Mouse (Mus musculus): ENCODE results near the gene Scrn3. TPM values are rescaled to one million over a fixed set of nuclear protein-coding genes. Genes with fewer than 3 reads are reported as not detected.

Gene Scrn3
- polyA plus RNA-seq, 1 experiment from 2014 or later = 7.9 TPM

DNA sequence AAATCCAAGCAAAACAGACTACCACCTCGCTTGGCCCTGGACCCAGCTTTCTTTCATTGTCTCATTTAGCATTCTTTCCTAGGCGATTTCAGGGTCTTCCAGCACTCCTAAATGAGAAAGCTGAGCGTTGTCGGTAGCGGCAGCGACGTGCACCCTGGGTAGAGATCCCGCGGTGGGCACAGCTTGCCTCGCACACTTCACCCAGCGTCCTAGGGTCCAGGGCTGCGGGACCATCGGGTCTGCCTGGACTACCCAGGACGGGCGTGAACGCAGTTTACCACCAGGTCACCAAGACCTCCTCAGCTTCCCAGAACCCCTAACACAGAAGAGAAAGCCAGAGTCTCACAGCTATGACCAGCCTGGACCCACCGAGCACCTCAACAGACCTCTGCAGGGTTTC, 33.5 kb upstream of the Scrn3 start:
- Histone ChIP-seq H3K27ac (replicated peaks; ENCODE audit: low read depth, low read length) (peak overlapping the region; percentile 73), H3K9me3 (ENCODE audit: control insufficient read depth, low read length) (no peaks in the 10 kb centered on the region), H3K9ac (replicated peaks; ENCODE audit: low read length) (no peak overlapping the region), H3K27me3 (ENCODE audit: control insufficient read depth, insufficient read depth, low read length) (peaks cover 58% of the 10 kb centered on the region), H3K4me1 (ENCODE audit: control insufficient read depth, insufficient read depth, low read length) (peaks cover 13% of the 10 kb centered on the region), H3K4me3 (replicated peaks; ENCODE audit: low read depth, low read length) (peak overlapping the region; percentile 12; the same call in 1 of the 2 replicates), H3K36me3 (ENCODE audit: control insufficient read depth, insufficient read depth, low read length) (no peaks in the 10 kb centered on the region), H3K4me2 (ENCODE audit: low read length) (peak overlapping the region; percentile 43)
- ATAC-seq (ENCODE audit: low FRiP score, low TSS enrichment) (0 out of 2 replicates have a peak, but pooled peaks have one; percentile 33), DNase-seq (no peak)
- under 1% methylated on average over 17 of the region's 17 CpGs for WGBS

DNA sequence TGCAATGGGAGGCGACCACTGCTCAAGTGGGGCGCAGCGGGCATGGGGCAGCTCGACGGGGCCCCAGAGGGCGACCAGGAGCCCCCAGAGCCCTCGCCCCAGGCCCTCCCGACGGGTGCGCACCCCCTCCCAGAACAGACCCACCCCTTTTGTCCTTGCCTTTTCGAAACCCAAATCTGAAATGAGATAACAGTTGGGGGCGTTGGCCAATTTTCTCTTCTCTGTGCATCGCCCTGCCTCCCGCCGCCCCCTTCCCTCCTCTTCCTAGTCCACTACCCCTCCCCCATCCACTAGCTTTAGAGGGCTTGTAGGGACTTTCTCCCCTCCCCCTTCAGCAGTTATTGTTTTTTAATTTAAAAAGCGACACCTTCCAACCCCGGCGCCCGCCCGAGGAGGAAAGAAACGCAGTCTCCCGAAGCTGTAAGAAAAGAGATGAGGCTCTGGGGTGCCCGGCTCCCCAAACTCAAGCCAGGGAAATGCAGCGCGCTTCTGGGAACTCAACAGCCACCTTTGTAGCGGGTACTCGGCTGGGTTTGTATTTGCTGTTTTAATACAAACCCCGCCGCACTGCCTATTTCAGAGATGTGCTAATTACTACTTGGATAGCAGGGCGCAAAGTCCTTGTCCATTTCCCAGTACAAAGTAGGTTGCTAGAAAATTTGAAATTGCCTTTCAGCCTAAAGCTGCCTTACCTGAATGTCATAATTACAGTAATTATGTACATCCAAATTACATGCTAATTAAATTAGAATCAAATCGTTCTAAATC, 32.9 kb upstream of the Scrn3 start:
- H3K4me1 ChIP-seq (ENCODE audit: control insufficient read depth, insufficient read depth, low read length) = peaks cover 10% of the 10 kb centered on the region
- peak overlapping the region; percentile 73 for H3K27ac ChIP-seq (replicated peaks; ENCODE audit: low read depth, low read length)
- peak overlapping the region; percentile 43 for H3K4me2 ChIP-seq (ENCODE audit: low read length)
- peaks cover 55% of the 10 kb centered on the region for H3K27me3 ChIP-seq (ENCODE audit: control insufficient read depth, insufficient read depth, low read length)
- no peaks in the 10 kb centered on the region for H3K36me3 ChIP-seq (ENCODE audit: control insufficient read depth, insufficient read depth, low read length)
- ATAC-seq (ENCODE audit: low FRiP score, low TSS enrichment) (0 out of 2 replicates have a peak, but pooled peaks have one; percentile 16), DNase-seq (peak; percentile 45)
- no peaks in the 10 kb centered on the region for H3K9me3 ChIP-seq (ENCODE audit: control insufficient read depth, low read length)
- under 1% methylated on average over 31 of the region's 31 CpGs for WGBS
- H3K4me3 ChIP-seq (replicated peaks; ENCODE audit: low read depth, low read length) = peak overlapping the region; percentile 12
- H3K9ac ChIP-seq (replicated peaks; ENCODE audit: low read length) = no peak overlapping the region

DNA sequence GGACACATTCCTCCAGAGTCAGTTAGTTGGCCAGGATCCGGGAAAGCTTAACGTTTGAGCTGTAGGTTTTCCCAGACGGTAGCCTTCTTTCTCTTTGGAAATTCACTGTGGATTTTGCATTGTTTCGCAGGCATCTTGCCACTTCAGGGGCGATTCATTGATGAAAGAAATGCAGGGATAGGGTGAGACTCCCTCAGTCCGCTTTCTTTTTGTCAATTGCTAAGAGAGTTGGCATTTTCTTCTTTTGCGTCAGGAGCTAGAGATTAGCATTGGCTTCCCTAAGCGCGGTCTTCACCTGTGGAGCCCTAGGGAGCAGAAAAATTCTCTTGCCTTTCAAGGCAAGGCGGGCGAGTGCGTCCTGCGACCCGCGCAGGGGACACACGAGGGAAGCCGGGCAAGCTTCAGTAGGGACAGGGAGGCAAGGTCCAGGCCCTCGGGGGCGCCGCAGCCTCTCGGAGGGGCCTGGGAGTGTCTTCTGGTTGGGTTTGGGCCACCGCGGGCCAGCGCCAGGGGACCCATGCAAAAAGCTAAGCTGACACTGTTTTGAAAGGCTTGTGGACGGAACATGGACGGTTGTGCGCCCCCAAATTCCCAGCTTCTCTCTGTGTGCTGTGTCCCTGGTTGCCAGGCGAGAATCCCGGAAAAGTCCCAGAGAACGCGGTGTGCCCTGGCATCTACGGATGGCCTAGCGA, 31.9 kb upstream of the Scrn3 start:
- ATAC-seq (ENCODE audit: low FRiP score, low TSS enrichment) = no peak
- Histone ChIP-seq H3K27me3 (ENCODE audit: control insufficient read depth, insufficient read depth, low read length) (peaks cover 50% of the 10 kb centered on the region), H3K9me3 (ENCODE audit: control insufficient read depth, low read length) (no peaks in the 10 kb centered on the region), H3K4me2 (ENCODE audit: low read length) (peak overlapping the region; percentile 33), H3K9ac (replicated peaks; ENCODE audit: low read length) (no peak overlapping the region), H3K4me3 (replicated peaks; ENCODE audit: low read depth, low read length) (peak overlapping the region; percentile 17), H3K36me3 (ENCODE audit: control insufficient read depth, insufficient read depth, low read length) (0 out of 2 replicates have a peak, but pooled peaks cover 3% of the 10 kb centered on the region), H3K27ac (replicated peaks; ENCODE audit: low read depth, low read length) (peak overlapping the region; percentile 9; the same call in 1 of the 2 replicates), H3K4me1 (ENCODE audit: control insufficient read depth, insufficient read depth, low read length) (peaks cover 10% of the 10 kb centered on the region)
- 2% methylated on average over 33 of the region's 33 CpGs for WGBS
- peak; percentile 50 for DNase-seq

DNA sequence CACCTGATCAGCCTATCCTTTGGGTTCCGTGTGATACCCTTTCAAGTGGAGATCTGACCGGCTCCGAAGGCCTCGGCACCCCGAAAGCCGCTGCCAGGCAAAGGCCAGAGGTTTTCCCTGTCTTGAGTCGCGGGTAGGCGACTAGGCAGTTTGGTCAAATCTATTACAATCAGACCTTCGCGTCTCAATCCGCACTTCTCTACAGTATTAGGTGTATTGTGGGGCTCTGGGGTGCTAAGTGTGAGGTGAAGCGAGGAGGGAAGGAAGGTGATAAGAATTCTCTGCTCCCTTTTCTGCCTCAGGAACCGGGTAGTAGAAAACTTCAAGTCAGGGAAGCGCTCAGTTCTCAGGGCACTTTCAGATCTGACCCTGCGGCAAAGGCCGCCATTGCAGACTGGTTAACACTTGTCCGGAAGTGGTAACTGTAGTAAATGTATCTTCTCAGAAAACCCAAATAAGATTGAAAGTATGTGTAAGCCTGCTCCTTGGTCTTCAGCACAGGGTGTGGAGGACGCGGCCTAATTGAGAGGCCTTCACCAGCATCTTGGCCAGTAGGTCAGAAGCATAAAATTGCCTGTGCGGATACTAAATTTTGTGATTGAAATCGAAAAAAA, 31.2 kb upstream of the Scrn3 start:
- Histone ChIP-seq H3K4me2 (ENCODE audit: low read length) (peak overlapping the region; percentile 33; the same call in 1 of the 2 replicates), H3K27me3 (ENCODE audit: control insufficient read depth, insufficient read depth, low read length) (peaks cover 44% of the 10 kb centered on the region), H3K9me3 (ENCODE audit: control insufficient read depth, low read length) (no peaks in the 10 kb centered on the region), H3K36me3 (ENCODE audit: control insufficient read depth, insufficient read depth, low read length) (0 out of 2 replicates have a peak, but pooled peaks cover 3% of the 10 kb centered on the region), H3K4me1 (ENCODE audit: control insufficient read depth, insufficient read depth, low read length) (peaks cover 10% of the 10 kb centered on the region), H3K4me3 (replicated peaks; ENCODE audit: low read depth, low read length) (peak overlapping the region; percentile 17; the same call in 1 of the 2 replicates), H3K27ac (replicated peaks; ENCODE audit: low read depth, low read length) (peak overlapping the region; percentile 9; the same call in 1 of the 2 replicates), H3K9ac (replicated peaks; ENCODE audit: low read length) (no peak overlapping the region)
- whole genome bisulfite sequencing = 15% methylated on average over 22 of the region's 22 CpGs
- ATAC-seq (ENCODE audit: low FRiP score, low TSS enrichment) (no peak), DNase-seq (peak; percentile 23)

DNA sequence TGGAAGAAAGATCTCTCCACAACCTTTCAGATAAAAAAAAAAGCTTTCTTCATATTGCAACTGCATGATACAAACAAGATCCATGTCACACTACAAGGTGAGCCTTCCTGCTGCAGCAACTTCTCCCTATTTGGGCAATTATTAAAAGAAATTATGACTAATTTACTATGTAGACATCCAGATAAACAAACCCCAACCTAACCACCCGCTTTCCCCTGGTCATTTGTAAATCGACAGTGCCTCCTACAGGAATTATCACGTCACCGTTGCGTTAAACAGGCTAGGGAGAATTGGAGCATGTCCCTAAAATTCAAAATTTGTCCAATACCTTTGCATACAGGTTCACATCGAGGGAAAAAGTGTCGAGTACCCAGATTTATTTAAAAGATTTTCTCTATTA, 30.7 kb upstream of the Scrn3 start:
- Histone ChIP-seq H3K4me1 (ENCODE audit: control insufficient read depth, insufficient read depth, low read length) (peaks cover 10% of the 10 kb centered on the region), H3K27me3 (ENCODE audit: control insufficient read depth, insufficient read depth, low read length) (peaks cover 42% of the 10 kb centered on the region), H3K36me3 (ENCODE audit: control insufficient read depth, insufficient read depth, low read length) (0 out of 2 replicates have a peak, but pooled peaks cover 3% of the 10 kb centered on the region), H3K4me3 (replicated peaks; ENCODE audit: low read depth, low read length) (no peak overlapping the region), H3K9me3 (ENCODE audit: control insufficient read depth, low read length) (no peaks in the 10 kb centered on the region), H3K27ac (replicated peaks; ENCODE audit: low read depth, low read length) (no peak overlapping the region), H3K9ac (replicated peaks; ENCODE audit: low read length) (no peak overlapping the region), H3K4me2 (ENCODE audit: low read length) (no peak overlapping the region)
- WGBS = 5% methylated on average over 7 of the region's 7 CpGs
- ATAC-seq (ENCODE audit: low FRiP score, low TSS enrichment) (no peak), DNase-seq (peak; percentile 71)

DNA sequence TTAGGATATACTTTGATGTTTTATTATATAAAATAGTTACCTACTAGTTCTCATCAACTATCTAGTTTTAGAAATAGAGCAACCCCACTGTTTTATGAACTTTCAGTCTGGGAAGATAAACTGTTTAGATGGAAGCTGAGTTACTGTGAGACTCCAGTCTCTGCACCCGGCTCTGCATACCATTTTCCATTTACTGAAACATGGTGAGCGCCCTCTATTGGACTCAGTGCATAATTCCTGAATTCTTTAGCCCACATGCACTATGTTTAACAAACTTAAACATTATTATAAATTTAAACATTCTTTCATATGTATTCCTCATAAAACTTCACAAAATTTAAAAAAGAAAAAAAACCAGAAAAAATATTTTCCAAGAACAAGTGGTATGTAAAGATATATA, 26.8 kb upstream of the Scrn3 start:
- Histone ChIP-seq H3K9me3 (ENCODE audit: control insufficient read depth, low read length) (no peaks in the 10 kb centered on the region), H3K4me1 (ENCODE audit: control insufficient read depth, insufficient read depth, low read length) (peaks cover 2% of the 10 kb centered on the region; the same call in 1 of the 2 replicates), H3K27me3 (ENCODE audit: control insufficient read depth, insufficient read depth, low read length) (peaks cover 19% of the 10 kb centered on the region; the same call in 1 of the 2 replicates), H3K27ac (replicated peaks; ENCODE audit: low read depth, low read length) (no peak overlapping the region), H3K36me3 (ENCODE audit: control insufficient read depth, insufficient read depth, low read length) (peaks cover 17% of the 10 kb centered on the region; the same call in 1 of the 2 replicates), H3K4me3 (replicated peaks; ENCODE audit: low read depth, low read length) (no peak overlapping the region), H3K4me2 (ENCODE audit: low read length) (no peak overlapping the region), H3K9ac (replicated peaks; ENCODE audit: low read length) (no peak overlapping the region)
- ATAC-seq (ENCODE audit: low FRiP score, low TSS enrichment) (no peak), DNase-seq (peak; percentile 83)
- WGBS = 4% methylated on average over 2 of the region's 2 CpGs

DNA sequence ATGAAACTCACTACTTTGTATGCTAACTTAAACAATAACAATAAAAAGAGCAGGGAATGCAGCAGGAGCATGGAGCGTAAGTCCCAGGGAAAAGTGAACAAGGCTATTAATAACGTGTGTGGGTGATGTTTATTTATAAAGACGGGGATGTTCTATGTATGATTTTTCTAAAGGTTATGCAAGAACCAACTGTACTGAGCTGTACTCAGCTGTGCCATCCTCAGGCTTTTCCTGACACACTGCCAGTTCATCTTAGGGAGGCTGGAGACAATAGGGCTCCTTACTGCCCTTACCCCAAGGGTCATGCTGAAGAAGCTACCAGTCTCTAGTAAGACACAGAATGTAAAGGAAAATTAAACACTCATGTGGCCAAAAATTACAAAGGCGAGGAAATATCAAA, 21.3 kb upstream of the Scrn3 start:
- Histone ChIP-seq H3K9me3 (ENCODE audit: control insufficient read depth, low read length) (no peaks in the 10 kb centered on the region), H3K27me3 (ENCODE audit: control insufficient read depth, insufficient read depth, low read length) (no peaks in the 10 kb centered on the region), H3K9ac (replicated peaks; ENCODE audit: low read length) (no peak overlapping the region), H3K36me3 (ENCODE audit: control insufficient read depth, insufficient read depth, low read length) (peaks cover 36% of the 10 kb centered on the region), H3K4me3 (replicated peaks; ENCODE audit: low read depth, low read length) (no peak overlapping the region), H3K27ac (replicated peaks; ENCODE audit: low read depth, low read length) (no peak overlapping the region), H3K4me1 (ENCODE audit: control insufficient read depth, insufficient read depth, low read length) (no peaks in the 10 kb centered on the region), H3K4me2 (ENCODE audit: low read length) (no peak overlapping the region)
- DNase-seq = no peak
- 93% methylated on average over 4 of the region's 4 CpGs for WGBS
- no peak for ATAC-seq (ENCODE audit: low FRiP score, low TSS enrichment)

DNA sequence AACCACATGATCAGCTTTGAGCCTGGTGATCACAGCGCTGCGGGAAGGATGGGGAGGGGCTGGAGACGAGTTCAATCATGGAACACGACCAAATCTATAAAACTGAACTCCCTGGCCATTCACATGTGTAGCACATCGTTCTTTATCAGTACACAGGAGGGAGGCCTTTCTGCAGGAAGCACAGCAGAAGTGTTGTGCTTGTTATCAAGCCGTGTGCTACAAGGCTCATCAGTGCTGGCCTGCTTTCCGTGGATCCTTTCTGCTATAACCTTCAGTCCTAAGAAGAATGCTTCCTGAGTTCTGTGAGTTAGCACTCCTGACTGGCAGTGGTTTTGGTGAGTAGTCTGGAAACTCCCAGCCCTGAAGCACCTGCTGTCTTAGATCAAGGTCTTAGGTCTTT, 17.4 kb upstream of the Scrn3 start:
- no peak overlapping the region for H3K4me2 ChIP-seq (ENCODE audit: low read length)
- 90% methylated on average over 7 of the region's 7 CpGs for WGBS
- no peak overlapping the region for H3K9ac ChIP-seq (replicated peaks; ENCODE audit: low read length)
- H3K36me3 ChIP-seq (ENCODE audit: control insufficient read depth, insufficient read depth, low read length) = peaks cover 35% of the 10 kb centered on the region
- ATAC-seq (ENCODE audit: low FRiP score, low TSS enrichment) = no peak
- H3K27ac ChIP-seq (replicated peaks; ENCODE audit: low read depth, low read length) = no peak overlapping the region
- no peaks in the 10 kb centered on the region for H3K27me3 ChIP-seq (ENCODE audit: control insufficient read depth, insufficient read depth, low read length)
- no peak for DNase-seq
- no peak overlapping the region for H3K4me3 ChIP-seq (replicated peaks; ENCODE audit: low read depth, low read length)
- H3K4me1 ChIP-seq (ENCODE audit: control insufficient read depth, insufficient read depth, low read length) = no peaks in the 10 kb centered on the region
- no peaks in the 10 kb centered on the region for H3K9me3 ChIP-seq (ENCODE audit: control insufficient read depth, low read length)

Measured in midbrain, embryonic 14.5 days (tissue).